Mouse (Mus musculus) MEL (cell line): ENCODE data around the gene Glyatl3. TPM values are rescaled to one million over a fixed set of nuclear protein-coding genes. Genes with fewer than 3 reads are reported as not detected.

Experiments
- DNase-seq: peaks from one replicate; pipeline ENCODE4 v3.0.0; 2011; ENCODE audit warnings: low read depth, low spot score
- H3K27ac ChIP-seq: 2 replicates; pipeline ENCODE4 v1.5.1; 2012; ENCODE audit warnings: low read depth, mild to moderate bottlenecking, control low read depth, low read length, moderate library complexity; ENCODE audit not compliant: control insufficient read depth
- H3K27me3 ChIP-seq, 2 experiments: fragments of 150-350 bp in 1 of 2; sonication (generic) in 1 of 2; 2 replicates each; pipeline ENCODE4 v1.6.1; 2012; ENCODE audit warnings: low read length in 2 of 2, mild to moderate bottlenecking in 2 of 2, improper control_type of control experiment in 1 of 2, moderate library complexity in 1 of 2; ENCODE audit not compliant: insufficient read depth in 2 of 2, control insufficient read depth in 1 of 2
- H3K36me3 ChIP-seq, 2 experiments: 2 replicates each; pipeline ENCODE4 v1.6.1; 2012 to 2014; ENCODE audit warnings: low read length in 2 of 2, improper control_type of control experiment in 1 of 2, inconsistent platforms in 1 of 2, mild to moderate bottlenecking in 1 of 2; ENCODE audit not compliant: insufficient read depth in 2 of 2, control insufficient read depth in 1 of 2
- H3K4me1 ChIP-seq, 2 experiments: fragments of 150-350 bp in 1 of 2; sonication (generic) in 1 of 2; 2 replicates each; pipeline ENCODE4 v1.6.1; 2012; ENCODE audit warnings: low read length in 2 of 2, improper control_type of control experiment in 1 of 2, mild to moderate bottlenecking in 1 of 2; ENCODE audit not compliant: insufficient read depth in 2 of 2, control insufficient read depth in 1 of 2
- H3K4me3 ChIP-seq, 2 experiments: fragments of 150-350 bp in 1 of 2; sonication (generic) in 1 of 2; 2 replicates each; pipeline ENCODE4 v1.5.1; 2012; ENCODE audit warnings: low read depth in 2 of 2, low read length in 2 of 2, mild to moderate bottlenecking in 2 of 2, moderate library complexity in 2 of 2, control low read depth in 1 of 2, improper control_type of control experiment in 1 of 2; ENCODE audit not compliant: control insufficient read depth in 1 of 2, insufficient read depth in 1 of 2
- H3K79me2 ChIP-seq: 2 replicates; pipeline ENCODE4 v1.6.1; 2012; ENCODE audit warnings: mild to moderate bottlenecking, low read length, moderate library complexity; ENCODE audit not compliant: control insufficient read depth, poor library complexity, insufficient read depth
- H3K9ac ChIP-seq: 2 replicates; pipeline ENCODE4 v1.6.1; 2012; ENCODE audit warnings: low read depth, mild to moderate bottlenecking, control low read depth, low read length, moderate library complexity; ENCODE audit not compliant: control insufficient read depth, poor library complexity, severe bottlenecking
- H3K9me3 ChIP-seq: fragments of 150-350 bp; sonication (generic); replicated peaks from 2 replicates; pipeline ENCODE4 v1.6.1; 2012; ENCODE audit warnings: mild to moderate bottlenecking, low read length, improper control_type of control experiment, moderate library complexity; ENCODE audit not compliant: insufficient read depth
- CHD2 ChIP-seq: IDR thresholded peaks from 2 replicates; pipeline ENCODE4 v1.6.1; 2011; ENCODE audit warnings: low read length, improper control_type of control experiment
- CTCF ChIP-seq, 3 experiments: IDR thresholded peaks in 2 of 3; conservative IDR thresholded peaks in 1 of 3; 2 replicates each; pipeline ENCODE4 v1.5.1; 2011 to 2012; ENCODE audit warnings: low read length in 3 of 3, low read depth in 2 of 3, mild to moderate bottlenecking in 2 of 3, improper control_type of control experiment in 1 of 3, inconsistent platforms in 1 of 3, mixed read lengths in 1 of 3, moderate library complexity in 1 of 3; ENCODE audit not compliant: control insufficient read depth in 1 of 3, insufficient read depth in 1 of 3, poor library complexity in 1 of 3, severe bottlenecking in 1 of 3
- ELF1 ChIP-seq: IDR thresholded peaks from 2 replicates; pipeline ENCODE4 v1.6.1; 2014; ENCODE audit warnings: low read depth, mild to moderate bottlenecking, inconsistent platforms, low read length, improper control_type of control experiment, moderate library complexity
- EP300 ChIP-seq, 2 experiments: IDR thresholded peaks; 2 replicates each; pipeline ENCODE4 v1.6.1; 2011; ENCODE audit warnings: improper control_type of control experiment in 2 of 2, low read length in 2 of 2, low read depth in 1 of 2, mild to moderate bottlenecking in 1 of 2
- ETS1 ChIP-seq: IDR thresholded peaks from 2 replicates; pipeline ENCODE4 v1.6.1; 2012; ENCODE audit warnings: low read depth, mild to moderate bottlenecking, inconsistent platforms, low read length, improper control_type of control experiment, moderate library complexity
- GABPA ChIP-seq: IDR thresholded peaks from 2 replicates; pipeline ENCODE4 v1.6.1; 2012; ENCODE audit warnings: low read depth, mild to moderate bottlenecking, inconsistent platforms, low read length, improper control_type of control experiment, moderate library complexity
- GATA1 ChIP-seq: IDR thresholded peaks from 2 replicates; pipeline ENCODE4 v1.6.1; 2011; ENCODE audit warnings: low read depth, low read length, improper control_type of control experiment
- JUND ChIP-seq: IDR thresholded peaks from 2 replicates; pipeline ENCODE4 v1.6.1; 2011; ENCODE audit warnings: low read depth, mild to moderate bottlenecking, improper control_type of control experiment, low read length
- KAT2A ChIP-seq: conservative IDR thresholded peaks from 2 replicates; pipeline ENCODE4 v1.6.1; 2012; ENCODE audit warnings: low read depth, low read length, improper control_type of control experiment, inconsistent platforms
- MAX ChIP-seq: IDR thresholded peaks from 2 replicates; pipeline ENCODE4 v1.6.1; 2011; ENCODE audit warnings: low read length, improper control_type of control experiment
- MAZ ChIP-seq: IDR thresholded peaks from 2 replicates; pipeline ENCODE4 v1.6.1; 2012; ENCODE audit warnings: low read depth, mild to moderate bottlenecking, inconsistent platforms, low read length, improper control_type of control experiment
- MEF2A ChIP-seq: IDR thresholded peaks from 2 replicates; pipeline ENCODE4 v1.6.1; 2014; ENCODE audit warnings: low read depth, mild to moderate bottlenecking, inconsistent platforms, low read length, improper control_type of control experiment; ENCODE audit not compliant: poor library complexity, insufficient replicate concordance, severe bottlenecking; ENCODE audit errors: extremely low read depth
- MYC ChIP-seq: IDR thresholded peaks from 2 replicates; pipeline ENCODE4 v1.6.1; 2011; ENCODE audit warnings: low read depth, mild to moderate bottlenecking, low read length, improper control_type of control experiment, moderate library complexity
- NELFE ChIP-seq: IDR thresholded peaks from 2 replicates; pipeline ENCODE4 v1.6.1; 2011; ENCODE audit warnings: low read depth, low read length, improper control_type of control experiment
- RCOR1 ChIP-seq: IDR thresholded peaks from 2 replicates; pipeline ENCODE4 v1.6.1; 2012; ENCODE audit warnings: low read depth, mild to moderate bottlenecking, inconsistent platforms, low read length, improper control_type of control experiment
- SIN3A ChIP-seq: IDR thresholded peaks from 2 replicates; pipeline ENCODE4 v1.6.1; 2012; ENCODE audit warnings: low read length, improper control_type of control experiment, inconsistent platforms
- TAL1 ChIP-seq: IDR thresholded peaks from 2 replicates; pipeline ENCODE4 v1.6.1; 2012; ENCODE audit warnings: mild to moderate bottlenecking, inconsistent platforms, low read length, moderate library complexity, mixed read lengths
- TBP ChIP-seq: IDR thresholded peaks from 2 replicates; pipeline ENCODE4 v1.8.0; 2011; ENCODE audit warnings: low read depth, low read length, improper control_type of control experiment
- TCF12 ChIP-seq: IDR thresholded peaks from 2 replicates; pipeline ENCODE4 v1.6.1; 2014; ENCODE audit warnings: low read depth, mild to moderate bottlenecking, inconsistent platforms, low read length, improper control_type of control experiment, moderate library complexity
- ZC3H11A ChIP-seq: IDR thresholded peaks from 2 replicates; pipeline ENCODE4 v1.6.1; 2012; ENCODE audit warnings: low read depth, mild to moderate bottlenecking, inconsistent platforms, low read length, improper control_type of control experiment
- ZNF384 ChIP-seq: IDR thresholded peaks from 2 replicates; pipeline ENCODE4 v1.6.1; 2012; ENCODE audit warnings: low read depth, mild to moderate bottlenecking, inconsistent platforms, low read length, improper control_type of control experiment
- polyA plus RNA-seq, 2 experiments: library from polyadenylated mRNA; stranded (reverse) in 1 of 2; unstranded in 1 of 2; fragments of >175 nt in 1 of 2; fragments of >200 nt in 1 of 2; gene quantifications; 2 replicates each; pipeline versions ENCODE4 v1.2.1 to v1.2.4; 2012; ENCODE audit warnings: low replicate concordance in 2 of 2, low read depth in 1 of 2; ENCODE audit not compliant: insufficient read length in 2 of 2, insufficient read depth in 1 of 2, missing spikeins in 1 of 2
- total RNA-seq: library from RNA; depleted of rRNA; stranded (reverse); fragments of 300-350 nt; gene quantifications from 2 replicates; pipeline ENCODE4 v1.2.3, GENCODE M21; 2012

Gene Glyatl3
- total and polyA plus RNA-seq, 3 experiments, result 0.33 TPM; not detected in 2

- TF ChIP-seq CHD2 (0 out of 2 replicates have a peak, but pooled peaks have one; percentile 22), TCF12 (peak; percentile 73), TAL1 (peak; percentile 47), RCOR1 (peak; percentile 86), MAZ (0 out of 2 replicates have a peak, but pooled peaks have one; percentile 41), JUND (no peak), MAX (0 out of 2 replicates have a peak, but pooled peaks have one; percentile 45), MEF2A (no peak)
- TF ChIP-seq, all 39 proteins: peak for 15
Measured at GRCm38 (mm10) chr17:40875568-40875967, 38.6 kb downstream of the Glyatl3 start (continued).

- peak; percentile 68 for DNase-seq
- H3K4me3 ChIP-seq, result no peak overlapping the region
- peaks cover 2% of the 10 kb centered on the region; the same call in 1 of the 2 replicates for H3K79me2 ChIP-seq
- no peaks in the 10 kb centered on the region for H3K9me3 ChIP-seq
- no peak overlapping the region for H3K9ac ChIP-seq
- H3K36me3 ChIP-seq, result peaks cover 0 to 49% of the 10 kb centered on the region in 2 experiments; a peak in 2 of 4 replicates
- TF ChIP-seq MAZ (no peak), ETS1 (peak; percentile 48; the same call in 1 of the 2 replicates), CTCF (IDR thresholded peaks at IDR 0.05 in 2 of 3, conservative IDR thresholded peaks at IDR 0.05 in 1 of 3; ENCODE audit: control insufficient read depth in 1 of 3, insufficient read depth in 1 of 3, low read depth in 2 of 3, low read length in 3 of 3, poor library complexity in 1 of 3, severe bottlenecking in 1 of 3) (no peak)
- H3K27ac ChIP-seq, result no peak overlapping the region
- no peaks in the 10 kb centered on the region for H3K27me3 ChIP-seq
- peaks cover 24 to 30% of the 10 kb centered on the region in 2 experiments for H3K4me1 ChIP-seq
Measured at GRCm38 (mm10) chr17:40874701-40875100, 39.4 kb downstream of the Glyatl3 start.

GRCm38 (mm10) chr17:40873582-40874011 is 40.6 kb downstream of the Glyatl3 start:
- Histone ChIP-seq H3K4me3 (peak overlapping the region; percentile 46 to 56), H3K79me2 (no peaks in the 10 kb centered on the region), H3K36me3 (peaks cover 0 to 56% of the 10 kb centered on the region in 2 experiments; a peak in 2 of 4 replicates), H3K27me3 (no peaks in the 10 kb centered on the region), H3K9ac (peak overlapping the region; percentile 71), H3K4me1 (peaks cover 30 to 36% of the 10 kb centered on the region in 2 experiments), H3K27ac (peak overlapping the region; percentile 97), H3K9me3 (no peaks in the 10 kb centered on the region)
- DNase-seq, result peak; percentile 91
- TF ChIP-seq CHD2, result no peak
- TF ChIP-seq MYC, result 0 out of 2 replicates have a peak, but pooled peaks have one; percentile 23
- TF ChIP-seq ZNF384, result peak; percentile 68
- TF ChIP-seq KAT2A, result no peak
- TF ChIP-seq SIN3A, result peak; percentile 66
- no peak for TF ChIP-seq ZC3H11A
- peak; percentile 80 for TF ChIP-seq RCOR1
- TF ChIP-seq GABPA, result no peak
- TF ChIP-seq ELF1, result peak; percentile 74
- TF ChIP-seq EP300 (IDR thresholded peaks at IDR 0.05; ENCODE audit: low read depth in 1 of 2, low read length in 2 of 2), result peak; percentile 88 to 90
- peak; percentile 55; the same call in 1 of the 2 replicates for TF ChIP-seq TBP
- no peak for TF ChIP-seq NELFE
- peak; percentile 91 for TF ChIP-seq GATA1
- peak; percentile 85 for TF ChIP-seq ETS1
